Mouse (Mus musculus) layer of hippocampus, postnatal 36 days (tissue): ENCODE results near the gene 5430419D17Rik. TPM values are rescaled to one million over a fixed set of nuclear protein-coding genes. Genes with fewer than 3 reads are reported as not detected.

Experiments used
- DNase-seq, 2 experiments: peaks; one replicate each; pipeline ENCODE4 v3.0.0; 2022
- total RNA-seq, 2 experiments: library from RNA; stranded (reverse); gene quantifications; 2 replicates each; pipeline ENCODE4 v1.2.3; 2021

Gene 5430419D17Rik
- total RNA-seq, 2 experiments from 2014 or later: 0.05 TPM; not detected in 1

- no peak for DNase-seq
Measured at GRCm38 (mm10) chr7:131317587-131317986, 143.4 kb downstream of the 5430419D17Rik start.

GRCm38 (mm10) chr7:131318340-131318739 lies 144.1 kb downstream of the 5430419D17Rik start:
- DNase-seq: no peak

GRCm38 (mm10) chr7:131322192-131322591 lies 148.0 kb downstream of the 5430419D17Rik start, which contains the start of gene Cuzd1:
Cuzd1 (minus strand) TSS chr7:131322292.
- DNase-seq: no peak

- no peak for DNase-seq
Measured at GRCm38 (mm10) chr7:131327054-131327453, 152.9 kb downstream of the 5430419D17Rik start.

- no peak for DNase-seq
Measured at GRCm38 (mm10) chr7:131329416-131329815, 155.2 kb downstream of the 5430419D17Rik start, which contains the start of gene Fam24b. Fam24b (minus strand) TSS chr7:131329516.

GRCm38 (mm10) chr7:131331688-131332087 lies 157.5 kb downstream of the 5430419D17Rik start:
- no peak for DNase-seq

- DNase-seq: no peak
Measured at GRCm38 (mm10) chr7:131333564-131333963, 159.4 kb downstream of the 5430419D17Rik start, which contains the start of gene Fam24a. Fam24a (plus strand) TSS chr7:131333864.

GRCm38 (mm10) chr7:131337502-131338068 lies 163.4 kb downstream of the 5430419D17Rik start:
- DNase-seq: no peak

- DNase-seq: no peak
Measured at GRCm38 (mm10) chr7:131345856-131346541, 171.8 kb downstream of the 5430419D17Rik start.

Other genes starting within 250 kb of the 5430419D17Rik start
- gene Htra1, start 238.3 kb upstream of the 5430419D17Rik start, total RNA-seq: 100 to 1,000 TPM; 221 to 291 TPM
- gene Dmbt1, start 142.3 kb upstream of the 5430419D17Rik start, total RNA-seq: not detected
- not detected for gene 4933402N03Rik, start 28.1 kb upstream of the 5430419D17Rik start, total RNA-seq
- gene Cuzd1, start 147.9 kb downstream of the 5430419D17Rik start, total RNA-seq: not detected
- not detected for gene Fam24b, start 155.1 kb downstream of the 5430419D17Rik start, total RNA-seq
- not detected for gene Fam24a, start 159.5 kb downstream of the 5430419D17Rik start, total RNA-seq
- gene 2310057M21Rik, start 188.4 kb downstream of the 5430419D17Rik start, total RNA-seq: 10 to 100 TPM; 24.0 to 29.3 TPM
- gene Pstk, start 196.7 kb downstream of the 5430419D17Rik start, total RNA-seq: 10 to 100 TPM; 50.0 to 56.9 TPM
- 10 to 100 TPM; 50.9 to 53.3 TPM for gene Ikzf5, start 236.1 kb downstream of the 5430419D17Rik start, total RNA-seq
- 10 to 100 TPM; 81.1 to 84.4 TPM for gene Acadsb, start 236.2 kb downstream of the 5430419D17Rik start, total RNA-seq